ENCODE assay signal across 13 mouse cellular contexts in genomic region chr17:49272661-49273448, GRCm38 (mm10).
A peak's percentile ranks its signal among the peaks of the same experiment; 100 is the strongest.
DNase-seq lines count a peak whose midpoint lies in the region; ATAC-seq lines count a peak whose summit lies in the region.
"Had no signal": no experiment of that assay in that cellular context is flagged by ENCODE, and none has a peak within 500 bp of the region (broad histone marks: within the 10 kb centered on the region; RNA-seq: fewer than 3 reads in every experiment).

No protein-coding gene starts in this region.

- WGBS in forebrain, embryonic 13.5 days = 63% methylated on average over 11 of the region's 11 CpGs
- WGBS in forebrain, embryonic 10.5 days = 81% methylated on average over 11 of the region's 11 CpGs
- WGBS in midbrain, embryonic 15.5 days = 60% methylated on average over 11 of the region's 11 CpGs

- H3K27me3 ChIP-seq in forebrain, embryonic 13.5 days = no peaks in the 10 kb centered on the region
- no peaks in the 10 kb centered on the region for H3K27me3 ChIP-seq in forebrain, embryonic 10.5 days (ENCODE audit: poor library complexity, severe bottlenecking)
- H3K27me3 ChIP-seq in midbrain, embryonic 15.5 days (replicated peaks) = no peaks in the 10 kb centered on the region
- H3K27me3 ChIP-seq: embryonic facial prominence, embryonic 15.5 days had no signal

- H3K36me3 ChIP-seq in forebrain, embryonic 13.5 days (ENCODE audit: poor library complexity, severe bottlenecking) = no peaks in the 10 kb centered on the region
- H3K36me3 ChIP-seq in forebrain, embryonic 10.5 days (replicated peaks) = no peaks in the 10 kb centered on the region
- no peaks in the 10 kb centered on the region for H3K36me3 ChIP-seq in midbrain, embryonic 15.5 days (replicated peaks)
- H3K36me3 ChIP-seq: embryonic facial prominence, embryonic 15.5 days had no signal

- peak; percentile 50; the same call in 1 of the 2 replicates for ATAC-seq in forebrain, embryonic 13.5 days
- ATAC-seq in midbrain, embryonic 15.5 days (replicated peaks) = peak; percentile 83

- no peak overlapping the region for H3K27ac ChIP-seq in forebrain, embryonic 13.5 days
- no peak overlapping the region for H3K27ac ChIP-seq in forebrain, embryonic 10.5 days
- no peak overlapping the region for H3K27ac ChIP-seq in midbrain, embryonic 15.5 days
- H3K27ac ChIP-seq: embryonic facial prominence, embryonic 15.5 days; hindbrain, embryonic 14.5 days; liver, embryonic 14.5 days had no signal

- peaks cover 12% of the 10 kb centered on the region for H3K4me1 ChIP-seq in forebrain, embryonic 13.5 days
- H3K4me1 ChIP-seq in forebrain, embryonic 10.5 days = peaks cover 9% of the 10 kb centered on the region; the same call in 1 of the 2 replicates
- H3K4me1 ChIP-seq in midbrain, embryonic 15.5 days = peaks cover 13% of the 10 kb centered on the region; the same call in 1 of the 2 replicates
- H3K4me1 ChIP-seq: embryonic facial prominence, embryonic 15.5 days had no signal

- H3K9me3 ChIP-seq in forebrain, embryonic 13.5 days (replicated peaks) = no peaks in the 10 kb centered on the region
- no peaks in the 10 kb centered on the region for H3K9me3 ChIP-seq in forebrain, embryonic 10.5 days
- no peaks in the 10 kb centered on the region for H3K9me3 ChIP-seq in midbrain, embryonic 15.5 days
- H3K9me3 ChIP-seq: embryonic facial prominence, embryonic 15.5 days had no signal

- no peak overlapping the region for H3K4me3 ChIP-seq in forebrain, embryonic 13.5 days
- H3K4me3 ChIP-seq in forebrain, embryonic 10.5 days = no peak overlapping the region
- no peak overlapping the region for H3K4me3 ChIP-seq in midbrain, embryonic 15.5 days
- H3K4me3 ChIP-seq: embryonic facial prominence, embryonic 15.5 days had no signal

- DNase-seq in forebrain, embryonic 10.5 days (ENCODE audit: extremely low spot score, low spot score) = no peak
- peak; percentile 4 to 22 for DNase-seq in kidney, postnatal 4 days
- DNase-seq in kidney, adult 9 months = no peak
- DNase-seq in adrenal gland, postnatal 25 days = peak; percentile 12
- no peak for DNase-seq in thymus, postnatal 14 days
- DNase-seq: cerebellum, postnatal 25 days; kidney, adult 2 months; lung, postnatal 4 days had no signal

- no peak overlapping the region for H3K9ac ChIP-seq in forebrain, embryonic 13.5 days
- no peak overlapping the region for H3K9ac ChIP-seq in midbrain, embryonic 15.5 days
- H3K9ac ChIP-seq: embryonic facial prominence, embryonic 15.5 days; hindbrain, embryonic 14.5 days; liver, embryonic 14.5 days had no signal

- H3K4me2 ChIP-seq in forebrain, embryonic 13.5 days = no peak overlapping the region
- H3K4me2 ChIP-seq in midbrain, embryonic 15.5 days = no peak overlapping the region
- H3K4me2 ChIP-seq: embryonic facial prominence, embryonic 15.5 days; hindbrain, embryonic 14.5 days had no signal

Comparison
In these comparisons a context has a peak if more than half of its experiments do, and no peak if none do; other contexts are left out.
1. DNase-seq: peak in kidney, postnatal 4 days (2 of 2) and adrenal gland, postnatal 25 days (single experiment); none in forebrain, embryonic 10.5 days (single experiment), kidney, adult 9 months (single experiment) and thymus, postnatal 14 days (single experiment).